Mouse (Mus musculus) right cerebral cortex, postnatal 10 days (tissue): ENCODE results near the gene Krtap10-10.

Experiments used
- DNase-seq, 2 experiments: peaks; one replicate each; pipeline ENCODE4 v3.0.0; 2021; ENCODE audit warnings: low spot score in 2 of 2

Krtap10-10 gene

GRCm38 (mm10) chr10:77867546-77867945, 31.8 kb downstream of the Krtap10-10 start:
- DNase-seq: no peak

- no peak for DNase-seq
These were observed 33.9 kb downstream of the Krtap10-10 start for GRCm38 (mm10) chr10:77869651-77870050.

- no peak for DNase-seq
These were observed 43.2 kb downstream of the Krtap10-10 start for GRCm38 (mm10) chr10:77878985-77879384.

- no peak for DNase-seq
These were observed 44.6 kb downstream of the Krtap10-10 start for GRCm38 (mm10) chr10:77880305-77880704.

- no peak for DNase-seq
These were observed 46.8 kb downstream of the Krtap10-10 start for GRCm38 (mm10) chr10:77882553-77882952.

GRCm38 (mm10) chr10:77886007-77886747, 50.4 kb downstream of the Krtap10-10 start:
- DNase-seq: no peak
